Mouse (Mus musculus): ENCODE results near the gene Klk1b1.

GRCm38 (mm10) chr7:43919559-43920451 lies 46.7 kb upstream of the Klk1b1 start:
- TF ChIP-seq CTCF (IDR thresholded peaks at IDR 0.05; ENCODE audit: borderline replicate concordance, insufficient read depth, low read length) (peak; percentile 97), POLR2A (IDR thresholded peaks at IDR 0.05; ENCODE audit: low read depth, low read length) (no peak)
